In genomic region chr15:82166240-82167100, GRCm38 (mm10) we compare ENCODE assay signal across 8 mouse cellular contexts. TPM values are rescaled to one million over a fixed set of nuclear protein-coding genes. Genes with fewer than 3 reads are reported as not detected.
DNase-seq lines count a peak whose midpoint lies in the region; ATAC-seq lines count a peak whose summit lies in the region.

No protein-coding gene starts in this region.

- intact Hi-C loops in left cerebral cortex, postnatal 4 days (cut with DNase I), result no loop called here

- peak; percentile 67 for ATAC-seq in erythroblast, adult 5-6 weeks (replicated peaks; ENCODE audit: low FRiP score, poor library complexity, severe bottlenecking)
- no peak; the same call in 1 of the 2 replicates for ATAC-seq in monocyte, adult 5-6 weeks (replicated peaks; ENCODE audit: insufficient number of reproducible peaks, low FRiP score, low TSS enrichment, poor library complexity, severe bottlenecking)

- peak; percentile 31 for DNase-seq in right cerebral cortex, adult 18-20 months
- no peak for DNase-seq in right cerebral cortex, postnatal 25 days
- peak; percentile 55 for DNase-seq in kidney, postnatal 14 days
- peak; percentile 50 to 69 for DNase-seq in natural killer cell, adult 2 months (ENCODE audit: low spot score in 2 of 2)
- no peak for DNase-seq in left cerebral cortex, postnatal 4 days
- DNase-seq in layer of hippocampus, postnatal 10 days (ENCODE audit: low spot score in 2 of 2), result no peak

RNA-seq across cellular contexts. Expression of gene Srebf2, which starts 19.5 kb away (rescaled TPM):
- 9.0 and 12.5 TPM in 2 replicates for total RNA-seq in erythroblast, adult 5-6 weeks (2015; ENCODE audit: low replicate concordance)
- 11.2 and 15.5 TPM in 2 replicates for total RNA-seq in erythroblast, adult 5-6 weeks (2017; ENCODE audit: low replicate concordance)
- total RNA-seq in monocyte, adult 5-6 weeks (2017), result 43.2 to 64.7 TPM (median 49.7 TPM) in 3 replicates
- 100 to 1,000 TPM; 233 to 234 TPM for total RNA-seq in left cerebral cortex, postnatal 4 days (2021)
- 100 to 1,000 TPM; 191 to 198 TPM for total RNA-seq in layer of hippocampus, postnatal 10 days (2021)

RNA-seq across cellular contexts. Expression of gene Ccdc134, which starts 38.7 kb away (rescaled TPM):
- total RNA-seq in erythroblast, adult 5-6 weeks (2015; ENCODE audit: low replicate concordance), result 0.63 TPM in 1 of 2 replicates, not detected in the other
- 4.1 and 5.0 TPM in 2 replicates for total RNA-seq in erythroblast, adult 5-6 weeks (2017; ENCODE audit: low replicate concordance)
- total RNA-seq in monocyte, adult 5-6 weeks (2017), result 28.6 to 54.3 TPM (median 43.2 TPM) in 3 replicates
- total RNA-seq in left cerebral cortex, postnatal 4 days (2021), result 10 to 100 TPM; 11.3 to 12.4 TPM
- 10 to 100 TPM; 10.7 to 13.5 TPM for total RNA-seq in layer of hippocampus, postnatal 10 days (2021)

RNA-seq across cellular contexts. Expression of gene Shisa8, which starts 46.1 kb away (rescaled TPM):
- total RNA-seq in erythroblast, adult 5-6 weeks (2015; ENCODE audit: low replicate concordance), result not detected in 2 replicates
- not detected in 2 replicates for total RNA-seq in erythroblast, adult 5-6 weeks (2017; ENCODE audit: low replicate concordance)
- total RNA-seq in monocyte, adult 5-6 weeks (2017), result not detected in 3 replicates
- 1 to 10 TPM; 1.5 to 2.0 TPM for total RNA-seq in left cerebral cortex, postnatal 4 days (2021)
- total RNA-seq in layer of hippocampus, postnatal 10 days (2021), result 1 to 10 TPM; 2.0 to 3.1 TPM

RNA-seq across cellular contexts. Expression of gene Tnfrsf13c, which starts 57.7 kb away (rescaled TPM):
- 0.84 and 6.3 TPM in 2 replicates for total RNA-seq in erythroblast, adult 5-6 weeks (2015; ENCODE audit: low replicate concordance)
- total RNA-seq in erythroblast, adult 5-6 weeks (2017; ENCODE audit: low replicate concordance), result not detected in 2 replicates
- 13.6 to 19.3 TPM (median 17.9 TPM) in 3 replicates for total RNA-seq in monocyte, adult 5-6 weeks (2017)
- 1 to 10 TPM in 1 of 2 experiments, under 1 TPM in 1; 0.46 to 1.1 TPM for total RNA-seq in left cerebral cortex, postnatal 4 days (2021)
- 1 to 10 TPM in 1 of 2 experiments, under 1 TPM in 1; 0.69 to 1.0 TPM for total RNA-seq in layer of hippocampus, postnatal 10 days (2021)

Comparison
In these comparisons a context has a peak if more than half of its experiments do, and no peak if none do; other contexts are left out.
1. DNase-seq: peak in right cerebral cortex, adult 18-20 months (single experiment), kidney, postnatal 14 days (single experiment) and natural killer cell, adult 2 months (2 of 2); none in right cerebral cortex, postnatal 25 days (single experiment), left cerebral cortex, postnatal 4 days (single experiment) and layer of hippocampus, postnatal 10 days (0 of 2).